Mouse (Mus musculus) c-Kit-positive CD71-negative TER-119-negative erythroid progenitor cells, embryonic 14.5 days (primary cell): ENCODE results near the gene BC048671.

Experiments used
- DNase-seq: peaks from one replicate; pipeline ENCODE4 v3.0.0-alpha.2; 2013; ENCODE audit warnings: low read depth

The BC048671 gene

DNA sequence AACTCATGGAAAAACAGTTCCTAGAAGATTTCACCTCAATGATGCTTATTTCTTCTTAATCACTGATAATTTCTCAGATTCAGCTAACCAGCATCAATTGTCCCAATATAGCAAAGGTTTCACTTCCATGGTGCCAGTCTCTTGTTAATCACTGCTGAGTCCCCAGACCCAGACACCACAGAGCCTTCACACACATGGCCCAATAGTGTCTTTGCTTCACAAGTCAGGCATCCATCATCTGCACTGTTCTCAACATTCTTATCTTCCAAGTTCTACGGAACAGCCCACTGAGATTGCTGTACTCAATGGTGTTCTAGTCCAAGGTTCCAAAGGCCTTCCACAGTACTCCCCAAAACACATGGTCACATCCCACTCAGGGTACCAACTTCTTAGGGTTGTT is at the start of gene BC048671:
BC048671 (plus strand) TSS at position 301 of the 400 bp plus-strand sequence.
- DNase-seq, result no peak

- DNase-seq, result no peak
Observed at GRCm38 (mm10) chr6:90288265-90288664, 12.8 kb upstream of the BC048671 start.

DNA sequence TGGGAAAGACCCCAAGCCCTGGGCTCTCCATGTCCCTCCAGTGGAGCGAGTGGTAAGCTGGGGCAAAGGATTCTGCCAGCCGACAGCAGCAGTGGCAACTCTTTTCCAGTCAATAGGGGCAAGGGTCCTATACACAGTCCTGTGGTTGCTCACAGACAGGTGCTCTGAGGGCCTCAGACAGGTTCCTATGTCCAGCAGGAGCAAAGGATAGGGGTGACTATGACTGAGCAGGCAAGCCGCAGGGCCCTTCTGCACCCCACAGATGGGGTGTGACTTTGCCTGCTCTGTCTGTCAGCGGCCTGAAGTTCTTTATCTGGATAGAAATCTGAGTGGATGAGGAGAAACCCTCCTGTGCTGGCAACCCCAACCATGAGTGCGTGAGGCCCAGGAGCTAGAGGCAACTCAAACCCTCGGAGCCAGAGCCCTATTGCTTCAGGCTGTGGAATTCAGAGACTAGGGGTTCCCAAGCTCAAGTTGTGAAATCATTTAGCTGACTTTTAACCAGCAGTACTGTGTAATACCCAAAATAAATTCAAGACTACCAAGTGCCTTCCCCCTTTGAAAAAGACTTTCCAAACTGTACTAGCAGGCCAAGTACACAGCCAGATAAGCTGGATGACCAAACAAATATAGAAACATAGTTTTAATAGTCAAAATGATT is 5.4 kb downstream of the BC048671 start:
- DNase-seq, result no peak

DNA sequence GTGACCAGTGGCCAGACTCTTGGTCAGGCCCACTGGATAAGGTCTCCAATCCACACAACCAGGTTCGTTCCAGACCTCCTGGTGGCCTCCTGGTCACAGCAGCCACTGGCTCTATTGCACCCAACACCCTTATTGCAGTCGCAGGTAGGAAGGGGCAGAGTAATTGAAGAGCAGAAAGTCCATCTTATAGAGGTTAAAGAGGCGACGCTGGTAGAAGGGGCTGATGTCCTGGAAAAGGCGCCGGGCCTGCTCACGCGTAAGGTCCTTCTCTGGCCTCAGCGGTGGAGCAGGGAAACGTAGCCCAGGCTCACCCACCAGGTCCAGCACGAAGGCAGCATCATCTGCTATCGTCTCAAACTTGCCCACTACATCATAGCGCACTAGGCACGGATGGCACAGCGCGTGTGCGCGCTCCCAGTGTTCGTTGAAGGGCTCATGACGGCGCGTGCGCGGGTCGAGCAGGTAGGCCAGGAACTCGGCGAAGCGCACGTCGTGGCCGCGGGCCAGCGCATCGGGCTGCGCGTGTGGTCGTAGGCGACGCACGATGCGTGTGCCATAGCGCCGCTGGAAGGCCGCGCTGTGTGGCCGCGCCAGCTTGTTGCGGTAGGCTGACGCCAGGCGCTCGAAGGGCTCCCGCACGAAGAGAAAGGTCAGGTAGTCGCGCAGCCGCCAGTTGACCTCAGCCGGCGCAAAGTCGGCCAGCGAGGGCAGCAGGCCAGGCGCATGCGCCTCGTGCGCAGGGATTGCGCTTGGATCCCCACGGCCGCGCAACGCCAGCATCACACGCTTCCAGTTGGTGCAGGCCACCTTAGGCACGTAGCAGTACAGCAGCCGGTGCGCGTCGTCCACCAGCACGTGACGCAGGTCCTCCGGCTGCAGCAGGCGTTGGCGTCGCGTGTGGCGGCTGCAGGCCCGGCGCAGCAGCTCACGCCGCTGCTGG is 8.1 kb downstream of the BC048671 start:
- DNase-seq, result no peak

GRCm38 (mm10) chr6:90315961-90316360 is 14.9 kb downstream of the BC048671 start:
- no peak for DNase-seq

DNA sequence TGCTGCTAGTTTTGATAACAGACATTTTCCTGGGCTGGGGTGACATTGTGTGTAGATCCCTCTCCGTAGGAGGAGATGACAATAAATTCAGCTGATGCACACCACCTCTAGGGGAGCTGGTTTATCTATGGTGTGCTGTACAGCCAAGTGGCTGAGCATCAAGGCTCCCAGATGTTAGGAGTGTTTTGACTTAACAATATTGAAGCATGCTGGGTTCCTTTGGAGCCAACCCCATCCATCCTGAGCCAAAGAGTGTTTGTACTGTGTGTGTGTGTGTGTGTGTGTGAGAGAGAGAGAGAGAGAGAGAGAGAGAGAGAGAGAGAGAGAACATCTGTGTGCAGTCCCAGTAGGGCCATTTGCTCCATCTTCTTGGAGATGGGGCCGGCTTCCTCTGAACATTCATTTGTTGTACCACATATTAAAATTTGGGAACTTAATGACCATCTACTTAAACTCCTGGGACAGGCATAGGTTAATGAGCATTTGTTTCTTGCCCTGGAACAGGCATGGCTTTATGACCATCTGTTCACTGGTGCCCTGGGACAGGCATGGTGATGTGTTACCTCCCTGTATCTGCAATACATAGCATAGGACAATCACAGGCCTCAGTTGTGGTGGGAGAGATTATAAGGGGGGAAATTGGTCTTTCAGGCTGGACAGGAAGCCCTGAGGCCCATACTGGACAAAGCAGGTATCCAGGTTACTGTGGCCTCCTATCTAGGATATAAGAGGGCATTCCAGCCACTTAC is 16.7 kb downstream of the BC048671 start:
- DNase-seq, result no peak

GRCm38 (mm10) chr6:90319019-90319418 is 18.0 kb downstream of the BC048671 start:
- no peak for DNase-seq

DNA sequence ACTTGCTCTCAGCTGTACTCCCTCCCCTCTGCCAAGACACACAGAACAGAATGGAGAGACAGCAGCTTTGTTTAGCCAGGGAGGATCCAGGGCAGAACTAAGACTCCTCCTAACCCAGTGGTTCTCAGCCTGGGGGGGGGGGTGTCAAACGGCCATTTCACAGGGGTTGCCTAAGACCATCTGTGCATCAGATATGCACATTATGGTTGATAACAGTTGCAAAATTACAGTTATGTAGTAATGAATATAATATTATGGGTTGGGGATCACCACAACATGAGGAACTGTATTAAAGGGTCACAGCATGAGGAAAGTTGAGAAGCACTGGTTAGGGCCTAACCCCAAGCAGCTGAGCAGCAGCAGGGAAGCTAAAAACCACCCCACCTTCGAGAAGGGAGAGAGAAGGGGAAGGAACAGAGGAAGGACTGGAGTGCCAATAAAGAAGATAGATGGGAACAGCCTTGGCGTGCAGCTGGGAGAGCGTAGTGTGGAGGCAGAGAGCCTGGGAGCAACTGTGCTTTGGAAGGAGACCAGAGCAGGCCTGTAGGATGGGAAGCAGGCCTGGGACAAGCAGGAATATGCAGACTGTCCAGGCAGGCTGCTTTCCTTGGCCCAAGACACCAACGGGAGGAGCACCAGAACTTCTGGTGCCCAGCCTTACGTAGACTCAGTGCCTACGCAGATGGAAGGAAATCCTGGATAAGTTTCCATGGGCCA is 18.6 kb downstream of the BC048671 start:
- no peak for DNase-seq

DNA sequence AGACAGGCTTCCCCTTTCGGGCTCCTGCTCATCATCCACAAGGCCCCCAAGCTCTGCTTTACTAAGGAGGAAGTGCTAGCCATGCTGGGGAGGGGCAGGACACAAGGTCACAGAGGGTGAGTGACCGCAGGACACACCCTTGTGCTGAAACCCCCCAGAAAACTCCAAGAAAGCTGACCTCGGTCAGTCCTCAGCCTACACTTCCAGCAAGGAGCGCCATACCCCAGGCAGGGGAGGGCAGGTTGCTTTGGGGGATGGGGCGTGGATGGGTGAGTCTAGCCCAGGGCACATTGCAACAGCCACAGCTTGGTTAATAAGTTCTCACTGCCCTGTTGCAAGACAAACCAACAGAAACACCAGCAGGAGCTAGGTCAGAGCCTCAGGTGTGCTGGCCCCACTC is 19.4 kb downstream of the BC048671 start:
- DNase-seq, result no peak

DNA sequence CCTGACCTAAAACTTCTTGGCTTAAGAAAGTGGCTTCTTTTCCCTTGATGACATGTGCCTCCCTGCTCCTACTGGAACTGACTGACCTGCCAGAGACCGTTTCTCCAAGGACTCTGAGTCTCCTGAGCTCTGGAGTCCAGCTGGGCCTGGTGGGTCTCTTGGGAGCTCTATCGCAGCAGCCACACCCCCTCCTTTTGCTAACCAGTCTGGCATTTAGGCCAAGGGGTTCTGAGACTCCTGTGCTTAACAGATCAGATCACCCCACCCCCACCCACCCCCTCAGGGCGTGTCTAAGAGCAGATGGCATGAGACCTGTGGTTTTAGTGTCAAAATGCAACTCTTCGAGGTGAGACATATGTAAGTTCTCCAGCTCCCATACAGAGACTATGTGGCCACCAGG is 20.8 kb downstream of the BC048671 start:
- no peak for DNase-seq

DNA sequence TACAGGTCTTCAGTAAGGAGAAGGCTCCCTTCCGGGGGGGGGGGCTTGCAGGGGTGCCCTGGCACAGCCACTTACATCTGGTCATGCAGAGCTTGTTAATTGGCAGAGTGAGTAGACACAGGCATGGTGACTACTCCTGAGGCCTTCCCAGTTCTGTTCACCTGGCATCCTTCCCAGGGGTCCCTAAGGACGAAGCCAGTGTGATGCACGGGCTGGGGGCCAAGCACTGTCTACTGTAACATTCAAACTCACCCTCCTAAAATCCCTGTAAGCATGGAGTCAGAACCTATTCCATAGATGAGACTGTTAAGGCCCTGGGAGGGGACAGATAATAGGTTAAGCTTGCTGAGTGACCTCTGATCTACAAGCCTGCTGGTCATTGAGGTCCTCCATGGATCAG is 23.0 kb downstream of the BC048671 start:
- no peak for DNase-seq

- no peak for DNase-seq
Observed at GRCm38 (mm10) chr6:90324463-90324862, 23.4 kb downstream of the BC048671 start.

DNA sequence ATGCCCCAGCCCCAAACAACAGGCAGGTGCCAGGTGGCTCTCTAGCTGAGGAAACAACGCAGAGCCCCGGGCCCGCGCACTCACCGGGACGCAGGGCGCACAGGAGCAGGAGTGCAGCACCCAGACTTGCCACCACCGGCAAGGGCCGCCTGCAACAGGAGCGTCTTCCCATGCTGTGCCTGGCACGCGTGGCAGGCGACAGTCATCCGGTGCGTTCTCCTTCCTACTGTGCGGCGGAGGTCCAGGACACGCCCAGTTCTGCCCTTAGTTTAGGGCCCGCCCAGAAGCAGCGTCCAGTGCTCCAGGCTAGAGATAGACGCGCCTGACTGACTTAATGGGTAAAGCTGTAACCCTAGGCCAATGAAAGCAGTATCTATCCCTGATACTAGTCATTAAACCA is 24.0 kb downstream of the BC048671 start, which contains the start of gene Chst13:
Chst13 (minus strand) TSS at position 195 of the 400 bp plus-strand sequence.
- no peak for DNase-seq

DNA sequence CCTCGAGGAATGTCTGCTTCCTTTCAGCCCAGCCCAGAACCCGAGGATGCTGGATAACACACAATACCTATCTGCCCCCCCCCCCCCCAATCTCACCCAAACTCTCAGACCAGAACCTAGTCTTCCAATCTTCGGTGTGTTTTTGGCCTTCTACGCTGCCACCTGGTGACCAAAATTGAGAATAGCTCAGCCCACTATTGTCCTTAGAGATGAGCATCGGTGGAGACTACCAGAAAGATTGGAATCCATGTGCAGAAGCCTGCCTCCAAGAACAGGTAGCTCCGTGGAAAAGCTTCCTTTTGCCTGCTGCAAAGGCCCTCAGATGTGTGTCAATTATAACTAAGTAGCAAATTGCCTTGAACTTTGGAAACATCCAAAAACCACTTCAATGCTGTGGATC is 26.7 kb downstream of the BC048671 start:
- no peak for DNase-seq

- DNase-seq, result no peak
Observed at GRCm38 (mm10) chr6:90329953-90330352, 28.9 kb downstream of the BC048671 start.

GRCm38 (mm10) chr6:90332561-90333425 is 31.8 kb downstream of the BC048671 start, which contains the start of gene Uroc1:
Gene Uroc1 (plus strand): TSS chr6:90333284.
- DNase-seq, result no peak

DNA sequence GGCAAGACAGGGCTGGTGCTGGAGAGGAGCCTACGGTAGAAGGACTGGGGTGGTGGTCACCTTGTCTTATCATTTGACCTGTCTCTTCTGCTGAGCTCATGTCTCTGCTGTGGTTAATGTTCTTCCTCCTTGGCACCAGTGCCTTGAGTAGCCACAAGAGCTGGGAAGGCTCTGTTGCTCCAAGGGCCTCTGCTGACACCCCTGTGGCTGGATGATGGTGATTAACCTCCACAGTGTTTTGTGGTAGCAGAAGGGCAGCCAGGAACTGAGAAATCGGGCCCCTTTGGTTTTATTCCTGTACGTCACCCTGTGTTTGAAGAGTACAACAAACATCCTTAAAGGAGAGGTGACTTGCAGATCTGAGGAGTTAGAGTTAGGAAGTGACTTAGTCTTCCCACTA is 33.2 kb downstream of the BC048671 start:
- DNase-seq, result no peak

DNA sequence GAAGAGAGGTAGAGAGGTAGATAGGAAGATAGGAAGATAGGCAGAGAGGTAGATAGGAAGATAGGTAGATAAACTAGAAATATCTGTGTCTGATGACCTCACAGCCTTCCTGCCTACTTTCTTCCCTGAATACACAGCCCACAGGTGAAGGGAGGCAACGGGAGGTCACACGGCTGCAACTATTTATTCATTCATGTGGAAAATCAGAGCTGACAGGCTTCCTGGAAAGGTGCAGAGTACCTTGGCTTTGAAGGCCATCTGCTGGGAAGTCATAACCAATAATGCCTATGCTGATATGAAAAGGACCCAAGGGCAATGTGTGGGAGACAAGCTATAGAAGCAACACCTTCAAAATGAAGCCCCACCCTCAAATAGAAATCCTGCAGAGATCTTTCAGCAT is 41.3 kb downstream of the BC048671 start:
- no peak for DNase-seq

GRCm38 (mm10) chr6:90347183-90347582 is 46.2 kb downstream of the BC048671 start:
- DNase-seq, result no peak

DNA sequence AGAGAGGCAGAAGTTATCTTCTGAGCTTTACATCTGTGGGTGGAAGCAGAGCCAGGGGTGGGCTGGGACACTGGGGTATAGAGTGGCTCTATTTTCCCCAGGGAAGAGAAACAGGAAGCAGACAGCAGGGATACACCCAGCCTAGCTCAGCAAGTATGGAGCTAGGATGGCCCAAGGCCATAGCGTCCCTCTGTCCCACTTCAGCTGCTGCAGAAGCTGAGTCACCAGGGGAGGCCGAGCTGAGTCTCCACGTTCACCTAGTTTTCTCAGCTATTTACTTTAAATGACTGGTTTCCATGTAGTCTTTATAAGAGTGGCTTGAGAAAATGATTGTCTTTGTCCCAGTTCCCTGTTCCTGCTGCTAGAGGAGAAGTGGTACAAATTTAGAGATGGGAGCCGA is 47.5 kb downstream of the BC048671 start:
- no peak for DNase-seq

DNA sequence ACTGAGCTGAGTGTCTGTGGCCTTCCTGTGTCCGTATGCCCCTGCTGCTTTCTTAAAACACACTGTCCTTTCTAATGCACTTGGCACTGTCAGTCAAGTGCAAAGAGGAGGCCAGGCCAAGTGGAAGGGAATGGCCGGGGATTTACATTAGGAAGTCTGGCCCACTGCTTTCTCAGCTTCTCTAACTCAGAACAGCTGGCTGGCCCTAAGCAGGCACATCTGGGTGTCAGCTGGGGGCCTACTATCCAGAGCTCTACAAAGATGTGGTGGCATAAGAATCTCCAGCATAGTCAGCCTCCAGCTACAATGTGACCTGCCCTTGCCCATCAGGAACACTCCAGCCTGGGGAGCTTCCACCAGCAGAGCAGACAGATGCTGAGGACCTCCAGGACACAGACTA is 49.0 kb downstream of the BC048671 start:
- no peak for DNase-seq
